Mouse (Mus musculus): Measurements from ENCODE around the gene Tenm2. TPM values are rescaled to one million over a fixed set of nuclear protein-coding genes. Genes with fewer than 3 reads are reported as not detected.

The Tenm2 gene
- polyA plus RNA-seq, 1 experiment from 2014 or later = 0.12 TPM

- 64% methylated on average over 10 of the region's 10 CpGs for WGBS
- no peak for TF ChIP-seq CTCF (IDR thresholded peaks at IDR 0.05; ENCODE audit: low read depth)
- Histone ChIP-seq H3K36me3 (ENCODE audit: control insufficient read depth, insufficient read depth) (no peaks in the 10 kb centered on the region), H3K27me3 (replicated peaks; ENCODE audit: control insufficient read depth, insufficient read depth, low read length) (no peaks in the 10 kb centered on the region), H3K4me1 (replicated peaks; ENCODE audit: control insufficient read depth, insufficient read depth, low read length) (no peaks in the 10 kb centered on the region), H3K9me3 (ENCODE audit: control insufficient read depth) (no peaks in the 10 kb centered on the region), H3K27ac (ENCODE audit: low read depth, low read length) (no peak overlapping the region), H3K4me3 (ENCODE audit: low read depth, low read length) (no peak overlapping the region), H3K9ac (ENCODE audit: low read depth, low read length) (no peak overlapping the region), H3K4me2 (replicated peaks; ENCODE audit: low read depth) (no peak overlapping the region)
- no peak for ATAC-seq
These were observed 1195.1 kb downstream of the Tenm2 start for GRCm38 (mm10) chr11:36040508-36041233.

GRCm38 (mm10) chr11:36039825-36040224 is 1195.9 kb downstream of the Tenm2 start:
- Histone ChIP-seq H3K27ac (ENCODE audit: low read depth, low read length) (no peak overlapping the region), H3K36me3 (ENCODE audit: control insufficient read depth, insufficient read depth) (no peaks in the 10 kb centered on the region), H3K4me1 (replicated peaks; ENCODE audit: control insufficient read depth, insufficient read depth, low read length) (no peaks in the 10 kb centered on the region), H3K27me3 (replicated peaks; ENCODE audit: control insufficient read depth, insufficient read depth, low read length) (no peaks in the 10 kb centered on the region), H3K4me3 (ENCODE audit: low read depth, low read length) (no peak overlapping the region), H3K4me2 (replicated peaks; ENCODE audit: low read depth) (no peak overlapping the region), H3K9ac (ENCODE audit: low read depth, low read length) (no peak overlapping the region), H3K9me3 (ENCODE audit: control insufficient read depth) (no peaks in the 10 kb centered on the region)
- ATAC-seq = no peak
- 87% methylated on average over 10 of the region's 10 CpGs for whole genome bisulfite sequencing
- no peak for TF ChIP-seq CTCF (IDR thresholded peaks at IDR 0.05; ENCODE audit: low read depth)

GRCm38 (mm10) chr11:36038386-36038785 is 1197.4 kb downstream of the Tenm2 start:
- no peaks in the 10 kb centered on the region for H3K27me3 ChIP-seq (replicated peaks; ENCODE audit: control insufficient read depth, insufficient read depth, low read length)
- no peak overlapping the region for H3K27ac ChIP-seq (ENCODE audit: low read depth, low read length)
- H3K36me3 ChIP-seq (ENCODE audit: control insufficient read depth, insufficient read depth) = no peaks in the 10 kb centered on the region
- no peaks in the 10 kb centered on the region for H3K4me1 ChIP-seq (replicated peaks; ENCODE audit: control insufficient read depth, insufficient read depth, low read length)
- no peak for TF ChIP-seq CTCF (IDR thresholded peaks at IDR 0.05; ENCODE audit: low read depth)
- H3K4me3 ChIP-seq (ENCODE audit: low read depth, low read length) = no peak overlapping the region
- no peaks in the 10 kb centered on the region for H3K9me3 ChIP-seq (ENCODE audit: control insufficient read depth)
- WGBS = 60% methylated on average over 3 of the region's 3 CpGs
- H3K4me2 ChIP-seq (replicated peaks; ENCODE audit: low read depth) = no peak overlapping the region
- no peak for ATAC-seq
- H3K9ac ChIP-seq (ENCODE audit: low read depth, low read length) = no peak overlapping the region

GRCm38 (mm10) chr11:36037311-36037710 is 1198.5 kb downstream of the Tenm2 start:
- Histone ChIP-seq H3K27me3 (replicated peaks; ENCODE audit: control insufficient read depth, insufficient read depth, low read length) (no peaks in the 10 kb centered on the region), H3K27ac (ENCODE audit: low read depth, low read length) (no peak overlapping the region), H3K4me3 (ENCODE audit: low read depth, low read length) (no peak overlapping the region), H3K4me1 (replicated peaks; ENCODE audit: control insufficient read depth, insufficient read depth, low read length) (no peaks in the 10 kb centered on the region), H3K4me2 (replicated peaks; ENCODE audit: low read depth) (no peak overlapping the region), H3K36me3 (ENCODE audit: control insufficient read depth, insufficient read depth) (no peaks in the 10 kb centered on the region), H3K9me3 (ENCODE audit: control insufficient read depth) (no peaks in the 10 kb centered on the region), H3K9ac (ENCODE audit: low read depth, low read length) (no peak overlapping the region)
- no peak for TF ChIP-seq CTCF (IDR thresholded peaks at IDR 0.05; ENCODE audit: low read depth)
- 47% methylated on average over 4 of the region's 4 CpGs for WGBS
- ATAC-seq = no peak

GRCm38 (mm10) chr11:36036061-36036695 is 1199.6 kb downstream of the Tenm2 start:
- no peaks in the 10 kb centered on the region for H3K36me3 ChIP-seq (ENCODE audit: control insufficient read depth, insufficient read depth)
- H3K9ac ChIP-seq (ENCODE audit: low read depth, low read length) = no peak overlapping the region
- H3K4me1 ChIP-seq (replicated peaks; ENCODE audit: control insufficient read depth, insufficient read depth, low read length) = no peaks in the 10 kb centered on the region
- H3K4me2 ChIP-seq (replicated peaks; ENCODE audit: low read depth) = no peak overlapping the region
- peak; percentile 22; the same call in 1 of the 2 replicates for ATAC-seq
- H3K4me3 ChIP-seq (ENCODE audit: low read depth, low read length) = no peak overlapping the region
- WGBS = 44% methylated on average over 7 of the region's 7 CpGs
- no peak overlapping the region for H3K27ac ChIP-seq (ENCODE audit: low read depth, low read length)
- H3K9me3 ChIP-seq (ENCODE audit: control insufficient read depth) = no peaks in the 10 kb centered on the region
- no peaks in the 10 kb centered on the region for H3K27me3 ChIP-seq (replicated peaks; ENCODE audit: control insufficient read depth, insufficient read depth, low read length)
- TF ChIP-seq CTCF (IDR thresholded peaks at IDR 0.05; ENCODE audit: low read depth) = no peak

- Histone ChIP-seq H3K4me1 (replicated peaks; ENCODE audit: control insufficient read depth, insufficient read depth, low read length) (no peaks in the 10 kb centered on the region), H3K27ac (ENCODE audit: low read depth, low read length) (no peak overlapping the region), H3K27me3 (replicated peaks; ENCODE audit: control insufficient read depth, insufficient read depth, low read length) (no peaks in the 10 kb centered on the region), H3K4me2 (replicated peaks; ENCODE audit: low read depth) (no peak overlapping the region), H3K9me3 (ENCODE audit: control insufficient read depth) (no peaks in the 10 kb centered on the region), H3K36me3 (ENCODE audit: control insufficient read depth, insufficient read depth) (no peaks in the 10 kb centered on the region), H3K9ac (ENCODE audit: low read depth, low read length) (no peak overlapping the region), H3K4me3 (ENCODE audit: low read depth, low read length) (no peak overlapping the region)
- no peak for ATAC-seq
- WGBS = 47% methylated on average over 9 of the region's 9 CpGs
- no peak for TF ChIP-seq CTCF (IDR thresholded peaks at IDR 0.05; ENCODE audit: low read depth)
These were observed 1204.0 kb downstream of the Tenm2 start for GRCm38 (mm10) chr11:36031751-36032150.

Measured in intestine, postnatal 0 days (tissue).